Mouse (Mus musculus): ENCODE measurements at regions not wholly inside any gene's neighbourhood (a gene's known extent, or its start where the extent isn't known, plus 50 kb on each side); places are given as distances from the start of the nearest gene placed in this dataset.

DNA sequence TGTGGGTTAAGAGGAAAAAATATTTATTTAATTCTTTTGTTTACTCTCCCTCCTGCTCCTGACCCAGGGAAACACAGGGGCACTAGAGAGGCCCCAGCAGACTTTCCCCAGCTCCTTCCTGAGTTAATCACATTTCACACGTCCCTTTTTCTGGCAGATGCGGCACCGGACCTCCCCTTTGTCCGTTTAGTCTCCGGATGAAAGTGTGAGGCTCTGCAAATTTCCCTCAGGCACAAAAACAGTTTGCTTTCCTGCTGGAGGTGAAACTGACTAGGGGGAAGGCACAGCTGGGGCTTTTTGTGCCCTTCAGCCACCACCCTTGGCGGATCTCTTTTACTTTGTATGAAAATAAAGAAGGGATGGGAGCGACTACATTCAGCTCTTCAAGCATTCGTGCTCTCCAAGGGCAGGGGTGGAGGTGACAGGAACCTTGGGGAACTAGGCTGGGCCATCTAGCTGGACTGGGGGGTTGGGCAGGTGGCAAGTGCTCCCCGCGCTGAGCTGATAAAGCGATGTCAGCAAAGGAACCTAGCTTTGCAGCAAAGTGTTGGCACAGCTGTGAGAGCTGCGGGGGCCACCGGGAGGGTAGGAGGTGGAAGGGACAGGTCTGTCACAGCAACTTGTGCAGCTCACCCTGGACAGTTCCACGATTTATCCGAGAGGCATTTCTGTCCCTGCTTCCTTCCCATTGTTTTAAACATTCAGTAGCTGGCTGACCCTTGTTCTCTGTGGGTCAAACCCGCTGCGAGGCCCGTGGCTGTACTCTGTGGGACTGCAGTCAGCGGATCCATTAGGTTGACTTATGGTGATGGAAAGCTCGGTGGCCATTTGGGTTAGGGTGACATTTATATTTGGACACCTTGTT, 329.6 kb downstream of the Ttll7 start:
- DNase-seq, result no peak

DNA sequence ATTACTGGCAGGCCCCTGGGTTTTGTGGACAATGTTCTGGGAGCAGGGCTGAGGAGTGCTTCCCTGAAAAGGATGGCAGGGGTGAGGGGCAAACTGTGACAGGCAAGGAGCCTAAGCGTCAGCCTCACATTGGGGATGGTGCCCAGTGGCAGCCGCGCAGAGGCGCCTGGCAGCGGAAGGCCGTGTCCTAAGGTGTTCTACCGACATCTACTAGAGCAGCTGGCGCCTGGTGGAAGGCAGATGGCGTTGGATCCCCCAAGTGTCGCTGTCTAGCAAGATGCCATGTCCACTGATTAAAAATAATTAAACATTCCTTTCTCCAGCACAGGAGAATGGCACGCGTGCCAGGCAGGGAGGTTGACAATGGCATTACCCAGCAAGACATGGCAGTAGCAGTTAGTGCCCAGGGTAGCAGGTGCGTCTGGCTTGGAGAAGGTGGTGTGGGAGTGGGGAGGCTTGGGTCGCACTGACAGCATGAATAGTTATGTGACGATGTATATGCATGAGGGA, 330.3 kb downstream of the Ttll7 start:
- DNase-seq, result no peak

DNA sequence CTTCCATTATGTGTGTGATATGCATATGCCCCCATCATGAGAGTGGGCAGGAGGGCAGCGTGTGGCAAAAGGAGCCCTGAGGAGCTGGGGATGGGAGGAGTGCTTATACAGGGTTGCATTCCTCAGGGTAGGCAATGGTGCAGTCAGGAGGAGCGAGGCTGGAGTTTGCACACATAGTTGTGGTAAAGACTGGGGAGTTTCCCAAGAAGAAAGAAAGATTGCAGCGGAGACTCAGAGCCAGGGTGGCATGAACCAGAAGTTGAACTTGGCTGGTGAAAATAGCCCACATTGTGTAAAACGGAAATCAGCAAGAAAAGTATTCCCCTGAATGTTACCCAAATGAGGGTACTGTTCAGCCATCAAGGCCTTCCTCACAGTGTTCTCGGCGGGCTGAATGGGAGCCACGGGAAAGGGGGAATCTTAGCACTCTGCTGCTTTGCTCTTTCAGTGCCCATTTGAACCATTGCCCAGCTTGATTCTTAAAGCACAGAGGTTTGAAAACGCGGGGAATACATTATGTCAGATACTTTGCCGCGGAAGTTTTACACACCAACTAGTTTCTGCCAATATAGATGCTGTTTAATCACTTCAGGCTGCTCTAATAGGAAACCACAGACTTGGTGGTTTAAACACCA, 331.6 kb downstream of the Ttll7 start:
- DNase-seq, result no peak

DNA sequence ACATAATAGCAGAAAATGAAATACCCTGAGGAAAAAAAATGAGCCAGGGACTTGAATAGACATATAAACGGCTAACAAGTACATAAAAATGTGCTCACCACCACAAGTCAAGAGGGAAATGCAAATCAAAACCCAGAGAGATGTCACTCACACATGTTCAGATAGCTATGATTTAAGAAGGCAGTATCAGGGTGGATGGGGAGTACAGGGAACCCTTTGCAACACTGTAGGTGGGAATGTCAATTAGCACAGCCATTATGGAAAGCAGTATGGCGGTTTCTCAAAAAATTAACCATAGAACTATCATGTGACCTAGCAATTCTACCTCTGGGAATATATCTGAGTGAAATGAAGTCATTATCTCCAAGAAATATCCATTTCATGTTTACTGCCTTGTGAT, 337.6 kb downstream of the Ttll7 start:
- no peak for DNase-seq

DNA sequence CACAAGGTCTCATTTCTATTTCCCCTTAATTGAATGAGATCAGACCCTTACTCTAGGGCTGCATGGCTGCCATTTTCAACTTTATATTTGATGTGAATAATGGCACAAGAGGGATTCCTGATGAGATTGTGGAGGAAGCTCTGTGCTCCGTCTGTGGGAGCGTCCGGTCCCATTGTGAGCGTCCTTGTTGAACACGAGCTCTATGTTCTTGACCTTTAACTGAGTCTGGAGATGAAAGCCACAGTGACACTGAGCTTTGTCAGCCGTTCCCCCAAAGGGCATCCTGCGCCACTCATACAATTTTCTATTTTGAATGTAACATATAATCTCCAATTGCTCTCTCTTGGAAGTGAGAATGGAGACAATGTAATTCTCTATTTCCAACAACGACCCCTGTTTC, 344.5 kb downstream of the Ttll7 start:
- peak; percentile 5 for DNase-seq

DNA sequence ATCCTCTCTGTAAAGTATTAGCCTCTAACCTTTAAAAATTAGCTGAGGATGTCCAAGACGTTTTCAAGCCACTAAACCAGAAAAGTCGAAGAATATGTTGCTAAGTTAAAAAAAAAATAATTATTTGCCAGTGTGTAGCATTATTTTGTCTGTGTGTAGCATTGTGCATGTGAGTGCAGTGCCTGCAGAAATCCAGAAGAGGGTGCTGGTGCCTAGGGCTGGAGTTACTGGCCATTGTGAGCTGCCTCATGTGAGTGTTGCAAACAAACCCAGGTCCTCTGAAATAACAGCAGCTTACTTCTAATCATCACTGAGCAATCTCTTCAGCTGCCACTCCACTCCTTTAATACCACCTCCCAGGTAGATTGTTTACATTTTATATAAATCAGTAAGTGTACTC, 345.0 kb downstream of the Ttll7 start:
- no peak for DNase-seq

DNA sequence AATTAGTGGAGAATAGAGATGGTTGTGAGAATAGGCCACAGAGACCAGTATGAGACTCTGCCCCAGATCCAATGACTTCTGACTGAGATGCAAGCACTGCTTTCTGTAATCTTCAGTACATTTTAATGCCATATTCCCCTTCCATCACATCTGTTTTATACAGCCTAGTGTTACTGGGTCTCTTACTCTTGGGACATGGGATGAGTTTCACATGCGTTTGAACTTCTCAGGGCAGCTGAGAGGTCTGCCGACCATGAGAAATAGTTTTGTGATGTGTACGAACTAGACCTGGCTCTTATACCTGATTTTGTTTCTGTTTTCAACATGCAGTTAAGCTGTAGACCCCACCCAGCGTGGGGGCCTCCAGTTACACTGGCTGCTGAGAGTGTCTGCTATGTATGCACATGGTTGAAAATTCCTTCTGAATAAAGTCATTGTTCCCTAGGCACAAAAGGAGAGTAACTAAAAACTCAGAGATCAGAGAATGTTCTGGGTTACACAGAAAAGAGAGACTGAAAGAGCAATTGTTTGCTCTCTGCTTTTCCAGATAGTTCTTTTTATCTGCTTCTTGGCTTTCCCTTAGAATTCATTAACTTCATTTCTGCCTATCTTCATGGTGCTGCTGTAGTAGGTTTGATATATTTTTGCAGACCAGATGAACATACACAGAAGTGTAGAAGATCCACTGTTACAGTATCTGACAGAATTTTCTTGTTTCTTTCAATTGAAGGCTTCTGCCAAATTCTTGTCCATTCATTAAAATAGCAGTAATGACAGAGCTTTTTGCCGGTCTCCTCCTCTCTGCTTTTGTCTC, 359.2 kb downstream of the Ttll7 start:
- DNase-seq, result no peak

DNA sequence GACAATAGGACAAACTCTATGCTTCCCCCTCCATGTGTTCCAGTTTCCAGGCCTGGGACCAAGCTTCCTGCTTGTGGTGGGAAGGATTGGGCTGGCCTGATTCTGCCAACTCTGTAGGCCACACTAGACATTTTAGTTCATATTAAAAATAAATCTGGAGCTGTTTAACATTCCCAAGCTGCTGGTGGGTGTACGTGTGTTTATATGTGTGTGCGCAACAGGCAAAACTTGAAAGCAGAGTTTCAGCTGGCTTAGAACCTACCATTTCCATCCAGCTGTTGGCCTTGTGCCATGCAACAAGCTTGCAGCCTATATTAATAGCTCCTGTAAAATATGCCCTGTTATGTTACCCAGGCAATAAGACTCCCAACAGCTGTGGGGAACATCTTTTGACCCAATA, 376.5 kb downstream of the Ttll7 start:
- DNase-seq, result peak; percentile 60

DNA sequence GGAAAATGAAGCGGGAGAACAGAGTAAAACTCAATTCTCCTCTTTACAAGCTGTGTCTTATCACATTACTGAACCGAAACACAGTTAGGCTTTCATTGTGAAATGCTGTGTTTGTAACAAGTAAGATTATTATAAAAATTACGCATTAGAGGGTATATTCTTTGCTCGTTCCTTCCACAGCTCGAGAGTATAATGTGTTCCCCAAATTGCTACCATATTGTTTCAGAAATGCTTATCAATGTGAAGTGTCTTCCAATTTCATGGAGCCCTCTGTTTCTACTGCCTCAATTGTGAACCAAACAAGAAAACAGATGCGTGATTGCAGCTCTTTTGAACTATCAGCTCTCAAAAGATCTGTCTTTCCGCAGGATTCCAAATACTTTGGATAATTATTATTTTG, 378.4 kb downstream of the Ttll7 start:
- DNase-seq, result no peak

DNA sequence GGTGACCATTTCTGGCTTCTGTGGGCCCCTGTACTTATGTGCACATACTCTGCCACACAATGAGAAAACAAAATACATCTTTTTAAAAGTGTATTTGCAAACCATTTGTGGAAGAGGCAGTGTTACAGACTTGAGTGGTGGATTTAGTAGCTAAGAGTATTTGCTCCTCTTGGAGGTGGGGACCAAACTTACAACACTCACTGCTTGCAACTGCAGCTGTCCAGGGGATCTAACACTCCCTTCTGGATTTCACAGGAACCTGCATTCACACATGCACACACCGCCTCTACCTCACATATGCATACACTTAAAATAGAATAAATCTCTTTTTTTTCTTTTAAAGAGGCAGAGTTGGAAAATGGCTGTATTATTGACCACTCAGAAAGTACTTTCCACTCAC, 386.2 kb downstream of the Ttll7 start:
- DNase-seq, result no peak

DNA sequence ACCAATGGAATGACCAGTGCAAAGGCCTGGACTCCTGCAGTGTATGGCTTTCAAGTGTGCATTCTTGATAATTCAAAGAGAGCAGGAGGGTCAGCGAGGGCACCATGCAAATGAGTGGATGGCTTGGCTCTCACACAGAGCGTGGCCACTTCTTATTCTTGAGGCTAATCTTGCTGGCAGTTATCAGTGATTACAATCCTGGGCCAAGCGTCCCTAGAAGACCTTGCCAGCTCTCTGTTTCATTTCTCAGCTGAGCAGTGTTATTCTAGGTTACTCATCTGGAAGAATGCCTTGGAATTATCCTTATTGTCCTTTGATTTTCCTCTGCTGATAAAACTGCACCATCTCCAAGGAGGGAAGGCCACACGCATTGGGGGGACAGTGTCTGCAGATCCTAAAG, 388.5 kb downstream of the Ttll7 start:
- DNase-seq, result no peak

DNA sequence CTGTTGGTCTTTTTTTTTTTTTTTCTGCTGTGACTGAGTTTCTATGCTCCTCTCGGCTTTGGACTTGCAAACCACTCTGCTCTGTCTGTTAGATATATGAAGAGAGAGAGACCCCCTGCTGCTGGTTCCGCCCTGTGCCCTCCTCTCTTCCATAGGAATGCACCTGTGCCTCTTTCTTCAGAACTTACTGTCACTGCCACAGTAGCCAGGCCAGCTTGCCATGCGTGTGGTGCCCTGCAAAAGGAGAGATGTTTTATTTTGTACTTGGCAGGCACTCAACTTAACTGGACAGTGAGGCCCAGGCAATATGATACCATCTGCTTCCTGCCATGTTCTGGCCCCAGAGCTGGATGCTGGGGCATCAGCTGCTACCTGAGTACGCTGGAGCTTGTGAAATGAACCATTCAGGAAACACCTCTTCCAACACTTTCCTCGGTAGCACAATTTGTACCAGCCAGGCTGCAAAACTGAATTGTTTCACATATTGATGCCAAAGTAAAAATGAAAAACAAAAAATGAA, 392.8 kb downstream of the Ttll7 start:
- DNase-seq, result no peak

DNA sequence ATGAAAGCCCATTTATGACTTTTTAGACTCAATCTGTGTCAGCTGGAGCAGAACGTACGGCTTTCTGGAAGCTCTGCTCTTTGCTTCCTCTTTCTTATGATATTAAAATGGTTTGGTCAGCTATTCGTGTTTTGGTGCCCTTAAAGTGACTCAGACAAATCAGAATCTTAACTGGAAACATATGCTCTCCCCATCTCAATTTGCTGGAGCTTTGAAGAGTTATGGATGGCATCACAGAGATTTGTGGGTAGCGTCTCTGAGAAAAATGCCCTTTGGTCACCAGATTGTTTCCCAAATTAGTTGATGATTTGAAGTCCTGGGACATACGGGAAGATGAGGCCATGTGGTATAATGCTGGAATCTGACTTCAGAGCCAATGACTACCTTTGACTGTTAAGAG, 394.0 kb downstream of the Ttll7 start:
- DNase-seq, result no peak

DNA sequence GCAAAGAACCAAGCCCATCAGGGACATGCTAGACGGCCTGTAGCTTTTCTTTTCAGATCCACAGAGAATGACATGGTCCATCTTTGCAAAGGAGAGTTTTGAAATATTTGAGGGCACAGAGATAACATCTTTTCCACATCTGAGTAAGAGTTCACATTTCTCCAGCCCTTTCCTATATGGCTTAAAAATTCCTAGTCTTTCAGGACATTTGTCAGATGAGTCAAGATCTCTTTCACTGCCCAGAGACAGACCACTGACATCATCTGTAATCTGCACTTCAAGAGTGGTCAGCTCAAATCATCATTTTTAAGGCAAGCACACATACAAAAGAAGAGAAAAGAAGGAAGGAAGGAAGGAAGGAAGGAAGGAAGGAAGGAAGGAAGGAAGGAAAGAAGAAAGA, 397.3 kb downstream of the Ttll7 start:
- DNase-seq, result no peak

DNA sequence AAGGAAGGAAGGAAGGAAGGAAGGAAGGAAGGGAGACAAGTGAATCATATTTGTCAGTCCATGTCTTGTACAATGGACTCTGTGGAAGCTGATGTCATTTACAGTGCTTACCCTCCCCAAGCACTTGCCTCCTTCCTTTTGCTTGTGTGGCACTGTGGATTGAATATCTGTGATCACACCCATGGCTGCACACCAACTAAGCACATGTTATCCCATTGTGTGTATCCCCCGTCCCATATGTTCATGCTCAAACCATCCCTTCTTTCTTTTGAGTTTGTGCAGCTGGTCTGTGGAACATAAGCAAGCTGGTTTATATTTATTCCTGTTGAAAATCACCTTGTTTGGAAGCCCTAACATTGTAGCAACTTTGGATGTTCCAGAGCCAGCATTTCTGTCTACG, 397.7 kb downstream of the Ttll7 start:
- DNase-seq, result no peak

DNA sequence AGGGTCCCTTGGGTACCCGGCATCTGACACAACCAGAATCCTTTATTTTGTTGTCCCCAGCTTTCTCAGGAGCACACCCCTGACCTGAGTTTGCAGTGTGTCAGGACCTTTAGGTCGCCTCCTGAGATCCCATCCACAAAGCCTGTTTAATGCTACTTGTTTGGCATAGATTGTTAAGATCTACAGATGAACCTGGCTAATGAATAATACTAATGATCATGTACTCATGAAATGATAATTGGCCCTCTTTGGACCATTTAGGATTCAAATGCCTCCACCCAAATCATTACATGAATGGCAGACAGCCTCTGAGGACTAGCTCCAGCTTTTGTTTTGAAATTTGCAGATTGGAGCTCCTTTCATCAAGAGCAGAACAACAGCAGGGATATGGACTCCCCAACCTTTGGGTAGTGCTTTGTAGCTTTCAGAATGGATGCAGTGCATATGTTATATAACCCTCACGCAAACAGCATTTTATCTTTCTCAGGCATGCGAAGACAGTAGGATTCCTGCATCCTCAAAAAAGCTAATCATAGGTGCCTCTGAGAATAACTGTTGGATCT, 400.1 kb downstream of the Ttll7 start:
- DNase-seq, result no peak

DNA sequence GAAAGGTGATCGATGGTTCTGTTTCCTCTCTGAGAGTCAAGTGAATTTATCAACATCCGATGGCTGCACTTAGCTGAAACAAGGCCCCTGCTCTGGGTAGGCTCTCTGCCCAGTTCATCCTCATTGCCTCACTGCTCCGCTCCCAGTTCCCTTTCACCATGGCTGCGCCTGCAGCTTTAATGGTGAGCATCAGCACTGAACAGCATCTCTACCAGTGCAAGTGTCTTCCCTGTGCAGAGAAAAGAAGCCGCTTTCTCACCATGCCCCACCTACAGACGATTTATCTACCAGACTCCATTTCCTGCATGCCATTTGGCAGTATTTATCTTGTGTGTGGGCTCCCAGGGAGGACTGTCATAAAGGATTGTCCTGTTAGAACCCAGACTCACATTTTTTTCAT, 400.6 kb downstream of the Ttll7 start:
- no peak for DNase-seq

DNA sequence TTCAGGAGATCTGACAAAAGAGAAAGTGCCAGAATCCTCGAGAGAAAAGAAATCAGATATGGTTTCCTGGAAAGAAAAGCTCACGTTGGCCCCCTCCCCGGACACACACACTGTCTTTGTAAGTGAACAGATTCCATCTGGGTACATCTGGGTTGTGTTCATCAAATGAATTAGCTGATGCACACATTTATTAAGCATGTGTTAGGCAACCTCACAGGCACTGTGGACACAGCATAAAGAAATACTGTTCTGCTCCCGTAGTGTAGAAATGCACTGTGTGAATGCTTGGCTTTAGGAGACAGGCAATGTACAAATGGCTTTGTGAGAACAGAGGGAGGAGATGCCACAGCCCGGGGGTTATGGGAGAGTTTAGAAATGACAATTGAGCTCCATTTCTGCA, 402.3 kb downstream of the Ttll7 start:
- DNase-seq, result no peak

DNA sequence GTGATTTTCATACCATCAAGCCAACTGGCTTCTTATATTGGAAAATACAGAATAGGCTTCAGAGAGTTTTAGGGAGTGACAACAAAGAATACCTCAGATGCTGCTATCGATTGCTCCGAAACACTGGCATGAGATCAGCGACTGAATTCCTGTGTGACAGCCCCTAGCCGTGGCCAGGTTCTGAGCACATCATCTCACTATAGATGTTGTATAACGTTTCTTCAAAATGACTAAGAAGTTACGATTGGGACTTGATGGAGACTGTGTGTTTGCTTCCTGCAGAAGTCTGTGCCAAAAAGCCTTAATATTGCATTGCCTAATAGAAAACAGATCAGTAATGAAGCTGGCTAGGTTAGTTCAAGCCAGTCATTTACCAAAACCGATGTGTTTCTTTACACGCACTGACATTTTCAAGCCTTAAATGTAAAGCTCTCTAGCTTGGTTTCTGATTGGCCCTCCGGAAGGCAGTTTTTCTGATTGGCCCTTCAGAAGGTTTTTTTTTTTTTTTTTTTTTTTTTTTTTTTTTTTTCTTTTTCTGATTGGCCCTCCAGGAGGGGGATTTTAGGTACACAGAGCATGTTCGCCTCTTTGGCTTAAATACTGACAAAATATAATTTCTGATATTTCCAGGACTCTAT, 408.9 kb downstream of the Ttll7 start:
- no peak for DNase-seq

DNA sequence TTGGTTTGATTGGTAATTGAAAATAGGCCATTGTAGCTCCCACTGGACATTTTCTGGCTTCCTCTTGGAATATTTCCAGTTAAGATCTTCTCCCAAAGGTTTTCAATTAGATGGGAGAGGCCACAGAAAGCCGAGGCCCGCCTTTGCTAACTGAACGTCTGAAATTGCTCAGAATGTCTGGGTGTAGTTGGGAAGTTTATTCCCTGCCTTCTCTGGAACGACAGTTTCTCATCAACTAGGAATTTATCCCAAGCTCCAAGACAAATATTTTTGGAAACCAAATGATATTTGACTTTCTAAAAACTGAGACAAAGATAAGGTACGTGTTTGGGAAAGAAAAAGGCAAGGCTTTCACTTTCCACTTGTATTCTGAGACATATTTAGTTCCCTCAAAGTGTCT, 414.4 kb downstream of the Ttll7 start:
- peak; percentile 3 for DNase-seq

DNA sequence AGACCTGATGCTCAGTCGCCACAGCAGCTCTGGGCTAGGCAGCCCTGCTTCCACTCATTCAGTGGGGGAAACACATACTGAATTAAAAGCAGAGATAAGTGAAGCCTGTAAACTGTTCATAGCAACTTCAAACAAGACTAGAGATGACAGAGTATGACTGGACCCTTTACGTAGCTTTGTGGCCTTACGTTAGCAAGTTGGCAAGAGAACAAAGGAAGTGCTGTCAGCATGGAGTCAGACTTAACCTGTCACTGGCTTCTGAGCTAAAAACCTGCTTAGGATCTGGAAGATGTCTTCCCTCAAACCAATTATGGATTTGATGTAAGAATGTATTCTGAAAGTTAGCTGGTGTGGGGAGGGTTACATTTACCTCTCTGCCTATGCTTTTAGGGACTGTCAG, 421.3 kb downstream of the Ttll7 start:
- DNase-seq, result no peak

DNA sequence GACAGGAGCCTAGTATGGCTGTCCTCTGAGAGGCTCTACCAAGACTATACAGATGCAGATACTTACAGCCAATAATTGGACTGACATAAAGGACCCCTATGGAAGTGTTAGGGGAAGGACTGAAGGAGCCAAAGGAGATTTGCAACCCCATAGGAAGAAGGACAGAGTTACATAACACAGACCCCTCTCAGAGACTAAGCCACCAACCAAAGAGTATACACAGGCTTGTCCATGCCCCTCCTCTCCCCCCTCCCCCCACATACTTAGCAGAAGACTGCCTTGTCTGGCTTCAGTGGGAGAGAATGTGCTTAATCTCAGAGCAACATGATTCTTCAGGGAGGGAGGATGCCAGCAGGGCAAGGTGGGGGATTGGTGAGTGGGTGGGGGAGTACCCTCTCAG, 426.4 kb downstream of the Ttll7 start:
- DNase-seq, result no peak

DNA sequence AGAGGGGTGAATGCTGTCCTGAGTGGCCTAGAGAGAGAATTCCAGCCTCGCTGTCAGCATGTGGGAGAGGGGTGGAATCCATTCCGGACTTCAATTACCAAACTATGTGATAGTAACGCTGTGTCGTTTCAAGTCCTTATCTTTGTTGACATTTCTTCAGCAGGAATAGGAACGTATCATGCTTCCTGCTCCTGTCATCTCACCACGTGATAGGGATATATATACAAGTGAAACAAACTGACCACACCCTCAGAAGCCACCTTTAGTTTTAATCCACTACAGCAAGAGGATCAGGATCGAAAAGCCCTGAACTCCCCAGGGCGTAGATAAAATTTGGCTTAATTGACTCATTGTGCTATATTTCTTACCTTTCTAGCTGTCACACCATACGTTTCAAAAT, 431.6 kb downstream of the Ttll7 start:
- no peak for DNase-seq
